Mouse (Mus musculus): ENCODE measurements around the gene Bcl6b. TPM values are rescaled to one million over a fixed set of nuclear protein-coding genes. Genes with fewer than 3 reads are reported as not detected.

Bcl6b gene
- total and polyA plus RNA-seq, 3 experiments: 0.22 TPM; not detected in 2

- TF ChIP-seq TAL1 (conservative IDR thresholded peaks at IDR 0.05; ENCODE audit: low read depth, low read length): no peak
- no peak for TF ChIP-seq GATA2 (IDR thresholded peaks at IDR 0.05; ENCODE audit: borderline replicate concordance, low read depth, low read length)
- no peak for TF ChIP-seq GATA1 (IDR thresholded peaks at IDR 0.05; ENCODE audit: borderline replicate concordance, low read length)
- no peak for TF ChIP-seq POLR2AphosphoS5 (IDR thresholded peaks at IDR 0.05; ENCODE audit: insufficient replicate concordance, low read depth, low read length)
- TF ChIP-seq CTCF (IDR thresholded peaks at IDR 0.05; ENCODE audit: low read depth, low read length): no peak
- DNase-seq (ENCODE audit: low spot score): no peak
- H3K27me3 ChIP-seq (ENCODE audit: insufficient read depth, low read length): peaks cover 37% of the 10 kb centered on the region
- no peak for ATAC-seq (ENCODE audit: extremely low read depth, insufficient number of reproducible peaks, low FRiP score, poor library complexity, severe bottlenecking)
- H3K9me3 ChIP-seq (replicated peaks): no peaks in the 10 kb centered on the region
- H3K4me3 ChIP-seq (ENCODE audit: low read depth, low read length): no peak overlapping the region
- H3K36me3 ChIP-seq (replicated peaks): no peaks in the 10 kb centered on the region
- peaks cover 7% of the 10 kb centered on the region; the same call in 1 of the 2 replicates for H3K4me1 ChIP-seq (ENCODE audit: insufficient read depth, low read depth, low read length)
These were observed 22.8 kb downstream of the Bcl6b start for GRCm38 (mm10) chr11:70206801-70207200.

GRCm38 (mm10) chr11:70201691-70202090 is 27.9 kb downstream of the Bcl6b start:
- no peak for ATAC-seq (ENCODE audit: extremely low read depth, insufficient number of reproducible peaks, low FRiP score, poor library complexity, severe bottlenecking)
- Histone ChIP-seq H3K4me1 (ENCODE audit: insufficient read depth, low read depth, low read length) (peaks cover 22% of the 10 kb centered on the region), H3K36me3 (replicated peaks) (no peaks in the 10 kb centered on the region), H3K4me3 (ENCODE audit: low read depth, low read length) (no peak overlapping the region), H3K9me3 (replicated peaks) (no peaks in the 10 kb centered on the region), H3K27me3 (ENCODE audit: insufficient read depth, low read length) (peaks cover 42% of the 10 kb centered on the region)
- peak; percentile 53 for DNase-seq (ENCODE audit: low spot score)
- TF ChIP-seq TAL1 (conservative IDR thresholded peaks at IDR 0.05; ENCODE audit: low read depth, low read length) (no peak), CTCF (IDR thresholded peaks at IDR 0.05; ENCODE audit: low read depth, low read length) (peak; percentile 91)

DNA sequence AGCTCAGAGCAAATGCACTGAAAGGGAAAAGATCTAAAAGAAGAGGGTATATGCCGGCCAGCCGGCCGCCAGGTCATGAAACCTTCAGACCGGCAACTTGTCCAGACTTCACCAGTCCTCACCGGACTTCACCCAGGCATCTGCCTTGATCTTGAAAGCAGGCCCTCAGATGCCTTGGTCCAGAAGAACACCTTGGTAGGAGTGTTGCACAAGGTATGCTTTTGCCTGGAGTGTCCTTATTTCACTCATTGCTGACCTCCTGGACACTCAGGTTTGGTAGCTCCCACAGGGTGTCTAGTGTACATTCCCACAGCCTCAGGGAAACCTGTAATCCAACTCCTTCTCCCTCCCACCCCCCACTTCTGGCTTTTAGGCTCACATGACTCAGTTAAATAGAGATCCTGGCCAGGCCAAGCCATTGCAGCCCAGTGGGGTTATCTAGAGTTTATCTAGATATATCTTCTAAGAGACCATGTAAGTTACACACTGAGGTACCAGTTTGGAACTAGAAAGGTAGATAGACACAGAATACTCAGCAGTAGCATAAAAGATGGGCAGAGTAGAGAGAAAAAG is 29.5 kb downstream of the Bcl6b start:
- no peak for DNase-seq (ENCODE audit: low spot score)

DNA sequence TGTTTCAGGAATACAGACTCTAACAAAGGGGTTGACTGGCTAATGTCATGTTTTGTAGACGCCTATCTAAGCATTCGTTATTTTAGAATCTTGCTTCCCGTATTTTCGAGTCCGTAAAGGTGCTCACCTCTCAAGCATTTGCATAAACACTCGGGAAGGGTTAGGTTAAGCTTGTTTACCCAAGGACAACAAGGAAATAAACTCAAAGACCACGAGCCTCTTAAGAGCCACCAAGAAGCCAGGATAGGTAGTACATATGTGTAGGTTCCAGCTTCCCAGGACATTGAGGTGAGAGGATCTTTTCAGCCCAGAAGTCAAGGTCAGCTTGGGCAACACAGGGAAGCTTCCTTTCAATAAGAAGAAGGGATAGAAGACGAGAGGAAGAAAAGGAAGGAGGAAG is 30.5 kb downstream of the Bcl6b start:
- Histone ChIP-seq H3K4me3 (ENCODE audit: low read depth, low read length) (no peak overlapping the region), H3K9me3 (replicated peaks) (peaks cover 2% of the 10 kb centered on the region; the same call in 1 of the 2 replicates), H3K36me3 (replicated peaks) (no peaks in the 10 kb centered on the region), H3K4me1 (ENCODE audit: insufficient read depth, low read depth, low read length) (peaks cover 22% of the 10 kb centered on the region), H3K27me3 (ENCODE audit: insufficient read depth, low read length) (peaks cover 37% of the 10 kb centered on the region)
- DNase-seq (ENCODE audit: low spot score): no peak
- TF ChIP-seq POLR2AphosphoS5 (IDR thresholded peaks at IDR 0.05; ENCODE audit: insufficient replicate concordance, low read depth, low read length) (no peak), TAL1 (conservative IDR thresholded peaks at IDR 0.05; ENCODE audit: low read depth, low read length) (no peak), GATA2 (IDR thresholded peaks at IDR 0.05; ENCODE audit: borderline replicate concordance, low read depth, low read length) (no peak), GATA1 (IDR thresholded peaks at IDR 0.05; ENCODE audit: borderline replicate concordance, low read length) (no peak)
- no peak for ATAC-seq (ENCODE audit: extremely low read depth, insufficient number of reproducible peaks, low FRiP score, poor library complexity, severe bottlenecking)

More for the DNA sequence above, 29.5 kb downstream of the Bcl6b start:
- no peak for ATAC-seq (ENCODE audit: extremely low read depth, insufficient number of reproducible peaks, low FRiP score, poor library complexity, severe bottlenecking)
- TF ChIP-seq CTCF (IDR thresholded peaks at IDR 0.05; ENCODE audit: low read depth, low read length): no peak
- TF ChIP-seq TAL1 (conservative IDR thresholded peaks at IDR 0.05; ENCODE audit: low read depth, low read length): no peak
- no peak for TF ChIP-seq POLR2AphosphoS5 (IDR thresholded peaks at IDR 0.05; ENCODE audit: insufficient replicate concordance, low read depth, low read length)
- no peak for TF ChIP-seq GATA2 (IDR thresholded peaks at IDR 0.05; ENCODE audit: borderline replicate concordance, low read depth, low read length)
- H3K36me3 ChIP-seq (replicated peaks): no peaks in the 10 kb centered on the region
- H3K4me3 ChIP-seq (ENCODE audit: low read depth, low read length): no peak overlapping the region
- H3K27me3 ChIP-seq (ENCODE audit: insufficient read depth, low read length): peaks cover 42% of the 10 kb centered on the region
- H3K4me1 ChIP-seq (ENCODE audit: insufficient read depth, low read depth, low read length): peaks cover 22% of the 10 kb centered on the region
- H3K9me3 ChIP-seq (replicated peaks): peaks cover 2% of the 10 kb centered on the region; the same call in 1 of the 2 replicates

GRCm38 (mm10) chr11:70198332-70198731 is 31.3 kb downstream of the Bcl6b start:
- no peak for TF ChIP-seq POLR2AphosphoS5 (IDR thresholded peaks at IDR 0.05; ENCODE audit: insufficient replicate concordance, low read depth, low read length)
- TF ChIP-seq GATA1 (IDR thresholded peaks at IDR 0.05; ENCODE audit: borderline replicate concordance, low read length): no peak
- TF ChIP-seq TAL1 (conservative IDR thresholded peaks at IDR 0.05; ENCODE audit: low read depth, low read length): no peak
- TF ChIP-seq GATA2 (IDR thresholded peaks at IDR 0.05; ENCODE audit: borderline replicate concordance, low read depth, low read length): no peak
- TF ChIP-seq CTCF (IDR thresholded peaks at IDR 0.05; ENCODE audit: low read depth, low read length): no peak
- Histone ChIP-seq H3K4me1 (ENCODE audit: insufficient read depth, low read depth, low read length) (peaks cover 22% of the 10 kb centered on the region), H3K27me3 (ENCODE audit: insufficient read depth, low read length) (peaks cover 33% of the 10 kb centered on the region), H3K36me3 (replicated peaks) (no peaks in the 10 kb centered on the region), H3K9me3 (replicated peaks) (peaks cover 2% of the 10 kb centered on the region; the same call in 1 of the 2 replicates), H3K4me3 (ENCODE audit: low read depth, low read length) (no peak overlapping the region)
- DNase-seq (ENCODE audit: low spot score) (no peak), ATAC-seq (ENCODE audit: extremely low read depth, insufficient number of reproducible peaks, low FRiP score, poor library complexity, severe bottlenecking) (no peak)

GRCm38 (mm10) chr11:70193354-70194285 is 36.0 kb downstream of the Bcl6b start:
- no peaks in the 10 kb centered on the region for H3K36me3 ChIP-seq (replicated peaks)
- DNase-seq (ENCODE audit: low spot score) (no peak), ATAC-seq (ENCODE audit: extremely low read depth, insufficient number of reproducible peaks, low FRiP score, poor library complexity, severe bottlenecking) (no peak)
- no peak for TF ChIP-seq GATA2 (IDR thresholded peaks at IDR 0.05; ENCODE audit: borderline replicate concordance, low read depth, low read length)
- TF ChIP-seq CTCF (IDR thresholded peaks at IDR 0.05; ENCODE audit: low read depth, low read length): no peak
- TF ChIP-seq TAL1 (conservative IDR thresholded peaks at IDR 0.05; ENCODE audit: low read depth, low read length): no peak
- no peak for TF ChIP-seq GATA1 (IDR thresholded peaks at IDR 0.05; ENCODE audit: borderline replicate concordance, low read length)
- no peak for TF ChIP-seq POLR2AphosphoS5 (IDR thresholded peaks at IDR 0.05; ENCODE audit: insufficient replicate concordance, low read depth, low read length)
- peaks cover 2% of the 10 kb centered on the region; the same call in 1 of the 2 replicates for H3K9me3 ChIP-seq (replicated peaks)
- peaks cover 5% of the 10 kb centered on the region; the same call in 1 of the 2 replicates for H3K4me1 ChIP-seq (ENCODE audit: insufficient read depth, low read depth, low read length)
- no peak overlapping the region for H3K4me3 ChIP-seq (ENCODE audit: low read depth, low read length)
- peaks cover 19% of the 10 kb centered on the region for H3K27me3 ChIP-seq (ENCODE audit: insufficient read depth, low read length)
